Mouse (Mus musculus): ENCODE measurements around the gene Carns1. TPM values are rescaled to one million over a fixed set of nuclear protein-coding genes. Genes with fewer than 3 reads are reported as not detected.
A peak's percentile ranks its signal among the peaks of the same experiment; 100 is the strongest.
"Not testable (repeated sequence)": the region's sequence is repeated elsewhere in the genome, so short reads cannot be mapped to it uniquely, and the experiment has no call there.

The Carns1 gene
- polyA plus RNA-seq, 1 experiment from 2014 or later: 0.89 TPM

- H3K27ac ChIP-seq (ENCODE audit: low read depth, low read length): no peak overlapping the region
- peaks cover 4% of the 10 kb centered on the region for H3K4me1 ChIP-seq (replicated peaks; ENCODE audit: control insufficient read depth, insufficient read depth, low read length)
- no peak overlapping the region for H3K4me3 ChIP-seq (ENCODE audit: low read depth, low read length)
- peaks cover 9% of the 10 kb centered on the region for H3K36me3 ChIP-seq (ENCODE audit: control insufficient read depth, insufficient read depth, low read length)
- WGBS: 73% methylated on average over 5 of the region's 5 CpGs
- peak; percentile 66 for ATAC-seq (replicated peaks; ENCODE audit: low FRiP score)
- H3K27me3 ChIP-seq (replicated peaks; ENCODE audit: control insufficient read depth, insufficient read depth, low read length): peaks cover 4% of the 10 kb centered on the region; the same call in 1 of the 2 replicates
- no peak overlapping the region for H3K9ac ChIP-seq (ENCODE audit: low read depth, low read length)
- no peak for DNase-seq (ENCODE audit: low spot score)
- no peaks in the 10 kb centered on the region for H3K9me3 ChIP-seq (ENCODE audit: control insufficient read depth, low read length)
- H3K4me2 ChIP-seq: no peak overlapping the region
Measured at GRCm38 (mm10) chr19:4136463-4136862, 38.8 kb downstream of the Carns1 start.

GRCm38 (mm10) chr19:4135963-4136345, 39.3 kb downstream of the Carns1 start:
- not testable (repeated sequence) for H3K9ac ChIP-seq (ENCODE audit: low read depth, low read length); H3K9me3 ChIP-seq (ENCODE audit: control insufficient read depth, low read length); H3K4me3 ChIP-seq (ENCODE audit: low read depth, low read length); H3K27me3 ChIP-seq (replicated peaks; ENCODE audit: control insufficient read depth, insufficient read depth, low read length); H3K27ac ChIP-seq (ENCODE audit: low read depth, low read length); DNase-seq (ENCODE audit: low spot score); H3K4me1 ChIP-seq (replicated peaks; ENCODE audit: control insufficient read depth, insufficient read depth, low read length)
- peaks cover 10% of the 10 kb centered on the region for H3K36me3 ChIP-seq (ENCODE audit: control insufficient read depth, insufficient read depth, low read length)
- peak overlapping the region; percentile 37; the same call in 1 of the 2 replicates for H3K4me2 ChIP-seq
- 22% methylated on average over 8 of the region's 8 CpGs for WGBS
- ATAC-seq (replicated peaks; ENCODE audit: low FRiP score): peak; percentile 65

- H3K27ac ChIP-seq (ENCODE audit: low read depth, low read length); H3K9me3 ChIP-seq (ENCODE audit: control insufficient read depth, low read length); DNase-seq (ENCODE audit: low spot score); H3K4me3 ChIP-seq (ENCODE audit: low read depth, low read length); ATAC-seq (replicated peaks; ENCODE audit: low FRiP score); H3K4me2 ChIP-seq; H3K9ac ChIP-seq (ENCODE audit: low read depth, low read length); H3K27me3 ChIP-seq (replicated peaks; ENCODE audit: control insufficient read depth, insufficient read depth, low read length): not testable (repeated sequence)
- peaks cover 10% of the 10 kb centered on the region for H3K36me3 ChIP-seq (ENCODE audit: control insufficient read depth, insufficient read depth, low read length)
- 77% methylated on average over 6 of the region's 6 CpGs for WGBS
- peaks cover 14% of the 10 kb centered on the region for H3K4me1 ChIP-seq (replicated peaks; ENCODE audit: control insufficient read depth, insufficient read depth, low read length)
Measured at GRCm38 (mm10) chr19:4135229-4135962, 39.9 kb downstream of the Carns1 start.

- 79% methylated on average over 4 of the region's 4 CpGs for WGBS
- H3K9ac ChIP-seq (ENCODE audit: low read depth, low read length): no peak overlapping the region
- no peaks in the 10 kb centered on the region for H3K9me3 ChIP-seq (ENCODE audit: control insufficient read depth, low read length)
- ATAC-seq (replicated peaks; ENCODE audit: low FRiP score) (no peak), DNase-seq (ENCODE audit: low spot score) (no peak)
- no peaks in the 10 kb centered on the region; the same call in 1 of the 2 replicates for H3K27me3 ChIP-seq (replicated peaks; ENCODE audit: control insufficient read depth, insufficient read depth, low read length)
- no peak overlapping the region for H3K4me3 ChIP-seq (ENCODE audit: low read depth, low read length)
- no peak overlapping the region for H3K4me2 ChIP-seq
- no peak overlapping the region for H3K27ac ChIP-seq (ENCODE audit: low read depth, low read length)
- H3K36me3 ChIP-seq (ENCODE audit: control insufficient read depth, insufficient read depth, low read length): peaks cover 10% of the 10 kb centered on the region
- peaks cover 15% of the 10 kb centered on the region for H3K4me1 ChIP-seq (replicated peaks; ENCODE audit: control insufficient read depth, insufficient read depth, low read length)
Measured at GRCm38 (mm10) chr19:4134354-4134753, 40.9 kb downstream of the Carns1 start.

- peak overlapping the region; percentile 61 for H3K27ac ChIP-seq (ENCODE audit: low read depth, low read length)
- 88% methylated on average over 2 of the region's 2 CpGs for whole genome bisulfite sequencing
- H3K9me3 ChIP-seq (ENCODE audit: control insufficient read depth, low read length): no peaks in the 10 kb centered on the region
- peaks cover 22% of the 10 kb centered on the region for H3K4me1 ChIP-seq (replicated peaks; ENCODE audit: control insufficient read depth, insufficient read depth, low read length)
- H3K4me2 ChIP-seq: peak overlapping the region; percentile 47
- peak overlapping the region; percentile 48; the same call in 1 of the 2 replicates for H3K9ac ChIP-seq (ENCODE audit: low read depth, low read length)
- ATAC-seq (replicated peaks; ENCODE audit: low FRiP score) (no peak), DNase-seq (ENCODE audit: low spot score) (no peak)
- peaks cover 14% of the 10 kb centered on the region for H3K36me3 ChIP-seq (ENCODE audit: control insufficient read depth, insufficient read depth, low read length)
- no peaks in the 10 kb centered on the region for H3K27me3 ChIP-seq (replicated peaks; ENCODE audit: control insufficient read depth, insufficient read depth, low read length)
- no peak overlapping the region; the same call in 1 of the 2 replicates for H3K4me3 ChIP-seq (ENCODE audit: low read depth, low read length)
Measured at GRCm38 (mm10) chr19:4131768-4132167, 43.5 kb downstream of the Carns1 start.

- ATAC-seq (replicated peaks; ENCODE audit: low FRiP score) (peak; percentile 86), DNase-seq (ENCODE audit: low spot score) (no peak)
- Histone ChIP-seq H3K4me1 (replicated peaks; ENCODE audit: control insufficient read depth, insufficient read depth, low read length) (peaks cover 26% of the 10 kb centered on the region), H3K9ac (ENCODE audit: low read depth, low read length) (peak overlapping the region; percentile 48; the same call in 1 of the 2 replicates), H3K9me3 (ENCODE audit: control insufficient read depth, low read length) (no peaks in the 10 kb centered on the region), H3K4me2 (peak overlapping the region; percentile 47), H3K4me3 (ENCODE audit: low read depth, low read length) (peak overlapping the region; percentile 41), H3K27me3 (replicated peaks; ENCODE audit: control insufficient read depth, insufficient read depth, low read length) (no peaks in the 10 kb centered on the region), H3K27ac (ENCODE audit: low read depth, low read length) (peak overlapping the region; percentile 61; the same call in 1 of the 2 replicates), H3K36me3 (ENCODE audit: control insufficient read depth, insufficient read depth, low read length) (peaks cover 14% of the 10 kb centered on the region)
- WGBS: 57% methylated on average over 5 of the region's 5 CpGs
Measured at GRCm38 (mm10) chr19:4131075-4131474, 44.2 kb downstream of the Carns1 start.

- Histone ChIP-seq H3K4me3 (ENCODE audit: low read depth, low read length) (no peak overlapping the region; the same call in 1 of the 2 replicates), H3K4me1 (replicated peaks; ENCODE audit: control insufficient read depth, insufficient read depth, low read length) (peaks cover 26% of the 10 kb centered on the region), H3K9me3 (ENCODE audit: control insufficient read depth, low read length) (no peaks in the 10 kb centered on the region), H3K4me2 (peak overlapping the region; percentile 47), H3K27ac (ENCODE audit: low read depth, low read length) (no peak overlapping the region), H3K36me3 (ENCODE audit: control insufficient read depth, insufficient read depth, low read length) (peaks cover 14% of the 10 kb centered on the region), H3K27me3 (replicated peaks; ENCODE audit: control insufficient read depth, insufficient read depth, low read length) (no peaks in the 10 kb centered on the region), H3K9ac (ENCODE audit: low read depth, low read length) (no peak overlapping the region)
- DNase-seq (ENCODE audit: low spot score) (no peak), ATAC-seq (replicated peaks; ENCODE audit: low FRiP score) (no peak)
- 84% methylated on average over 4 of the region's 4 CpGs for whole genome bisulfite sequencing
Measured at GRCm38 (mm10) chr19:4130106-4130505, 45.2 kb downstream of the Carns1 start.

- Histone ChIP-seq H3K4me2 (no peak overlapping the region), H3K9me3 (ENCODE audit: control insufficient read depth, low read length) (no peaks in the 10 kb centered on the region), H3K9ac (ENCODE audit: low read depth, low read length) (no peak overlapping the region), H3K36me3 (ENCODE audit: control insufficient read depth, insufficient read depth, low read length) (peaks cover 14% of the 10 kb centered on the region), H3K27ac (ENCODE audit: low read depth, low read length) (no peak overlapping the region), H3K4me3 (ENCODE audit: low read depth, low read length) (no peak overlapping the region), H3K27me3 (replicated peaks; ENCODE audit: control insufficient read depth, insufficient read depth, low read length) (no peaks in the 10 kb centered on the region), H3K4me1 (replicated peaks; ENCODE audit: control insufficient read depth, insufficient read depth, low read length) (peaks cover 26% of the 10 kb centered on the region)
- ATAC-seq (replicated peaks; ENCODE audit: low FRiP score) (no peak), DNase-seq (ENCODE audit: low spot score) (no peak)
- WGBS: 92% methylated on average over 7 of the region's 7 CpGs
Measured at GRCm38 (mm10) chr19:4129462-4129861, 45.8 kb downstream of the Carns1 start.
